Mouse (Mus musculus) E14TG2a.4 (cell line): ENCODE results near the gene Ciapin1.

Source experiments
- H3K27me3 ChIP-seq: 2 replicates; pipeline ENCODE4 v1.6.1; 2014; ENCODE audit warnings: low read length, control low read depth; ENCODE audit not compliant: insufficient read depth
- H3K36me3 ChIP-seq: 2 replicates; pipeline ENCODE4 v1.6.1; 2014; ENCODE audit warnings: low read length, control low read depth; ENCODE audit not compliant: insufficient read depth
- H3K4me1 ChIP-seq: replicated peaks from 2 replicates; pipeline ENCODE4 v1.6.1; 2014; ENCODE audit warnings: low read depth, low read length, control low read depth
- H3K4me3 ChIP-seq: replicated peaks from 2 replicates; pipeline ENCODE4 v1.5.1; 2014; ENCODE audit warnings: mild to moderate bottlenecking, low read length
- H3K9me3 ChIP-seq: 2 replicates; pipeline ENCODE4 v1.6.1; 2014; ENCODE audit warnings: low read length, control low read depth
- CTCF ChIP-seq: conservative IDR thresholded peaks from 2 replicates; pipeline ENCODE4 v1.5.1; 2014; ENCODE audit warnings: low read length
- NANOG ChIP-seq: IDR thresholded peaks from 2 replicates; pipeline ENCODE4 v1.6.1; 2014; ENCODE audit warnings: borderline replicate concordance, low read length, mixed read lengths
- POU5F1 ChIP-seq: IDR thresholded peaks from 2 replicates; pipeline ENCODE4 v1.6.1; 2014; ENCODE audit warnings: low read length, borderline replicate concordance

The Ciapin1 gene

DNA sequence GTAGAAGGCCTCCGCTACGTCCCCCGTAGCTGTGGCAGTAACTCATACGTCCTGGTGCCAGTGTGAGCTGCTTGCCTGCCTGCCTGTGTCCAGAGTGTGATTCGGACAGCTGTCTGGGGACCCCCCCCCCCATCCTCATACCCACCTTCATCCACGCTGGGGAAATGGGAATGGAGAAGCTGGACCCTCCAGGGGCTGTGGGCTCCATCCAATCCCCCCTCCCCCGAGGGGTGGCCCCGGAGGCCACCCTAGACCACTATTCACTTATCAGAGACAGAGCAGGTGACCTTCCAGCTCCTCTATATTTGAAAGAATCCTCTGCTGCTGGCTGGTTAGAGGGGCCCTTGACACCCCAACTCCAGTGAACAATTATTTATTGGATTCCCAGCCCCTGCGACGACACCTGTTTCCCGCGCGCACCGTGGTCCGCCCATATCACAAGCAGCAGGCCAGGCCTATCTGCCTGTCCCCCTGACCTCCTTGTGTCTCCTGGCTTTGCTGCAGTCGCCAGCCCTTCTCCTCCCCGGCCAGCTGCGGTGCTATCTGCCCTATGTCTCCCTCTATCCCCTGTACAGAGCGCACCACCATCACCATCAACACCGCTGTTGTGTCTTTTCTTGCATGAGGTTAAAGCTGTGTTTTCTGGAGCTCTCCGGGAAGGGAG lies 57.5 kb downstream of the Ciapin1 start:
- TF ChIP-seq POU5F1 (no peak), CTCF (no peak), NANOG (no peak)
- Histone ChIP-seq H3K4me3 (peak overlapping the region; percentile 56), H3K4me1 (peaks cover 47% of the 10 kb centered on the region), H3K36me3 (no peaks in the 10 kb centered on the region), H3K27me3 (peaks cover 37% of the 10 kb centered on the region), H3K9me3 (no peaks in the 10 kb centered on the region)

- H3K36me3 ChIP-seq = no peaks in the 10 kb centered on the region
- peaks cover 37% of the 10 kb centered on the region for H3K4me1 ChIP-seq
- H3K9me3 ChIP-seq = no peaks in the 10 kb centered on the region
- TF ChIP-seq CTCF (no peak), NANOG (no peak), POU5F1 (no peak)
- H3K4me3 ChIP-seq = peak overlapping the region; percentile 56; the same call in 1 of the 2 replicates
- H3K27me3 ChIP-seq = peaks cover 46% of the 10 kb centered on the region
Measured at GRCm38 (mm10) chr8:94779534-94780294, 58.4 kb downstream of the Ciapin1 start.

GRCm38 (mm10) chr8:94778895-94779533 lies 59.1 kb downstream of the Ciapin1 start:
- no peak overlapping the region for H3K4me3 ChIP-seq
- H3K36me3 ChIP-seq = no peaks in the 10 kb centered on the region
- H3K27me3 ChIP-seq = peaks cover 46% of the 10 kb centered on the region
- H3K4me1 ChIP-seq = peaks cover 30% of the 10 kb centered on the region
- no peaks in the 10 kb centered on the region for H3K9me3 ChIP-seq
- TF ChIP-seq CTCF (no peak), NANOG (no peak), POU5F1 (no peak)

DNA sequence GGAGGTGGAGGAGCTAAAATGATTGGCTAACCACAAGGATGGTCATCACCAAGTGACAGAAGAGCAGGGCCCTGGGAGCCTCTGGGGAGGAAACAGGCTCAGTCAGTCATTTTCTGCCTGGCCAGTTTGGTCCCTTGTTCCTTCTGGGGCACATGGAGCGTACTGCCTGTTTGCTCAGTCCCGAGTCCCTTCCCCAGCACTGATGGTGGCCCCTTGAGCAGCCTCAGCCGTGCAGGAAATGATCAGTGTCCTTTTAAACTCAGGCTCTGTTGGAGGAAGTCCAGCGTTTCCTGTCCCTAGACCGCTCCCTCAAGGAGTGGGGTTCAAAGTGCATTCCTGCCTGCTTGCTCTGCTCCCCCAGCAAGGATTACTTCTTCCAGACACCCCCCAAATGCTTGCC lies 59.7 kb downstream of the Ciapin1 start:
- no peaks in the 10 kb centered on the region for H3K9me3 ChIP-seq
- H3K4me1 ChIP-seq = peaks cover 29% of the 10 kb centered on the region
- H3K27me3 ChIP-seq = peaks cover 52% of the 10 kb centered on the region
- TF ChIP-seq POU5F1 (no peak), NANOG (no peak), CTCF (no peak)
- H3K4me3 ChIP-seq = no peak overlapping the region
- H3K36me3 ChIP-seq = no peaks in the 10 kb centered on the region

GRCm38 (mm10) chr8:94778036-94778435 lies 60.1 kb downstream of the Ciapin1 start:
- no peaks in the 10 kb centered on the region for H3K9me3 ChIP-seq
- peaks cover 56% of the 10 kb centered on the region for H3K27me3 ChIP-seq
- H3K4me1 ChIP-seq = peaks cover 29% of the 10 kb centered on the region
- H3K4me3 ChIP-seq = no peak overlapping the region
- no peak for TF ChIP-seq POU5F1
- TF ChIP-seq NANOG = no peak
- TF ChIP-seq CTCF = no peak
- no peaks in the 10 kb centered on the region for H3K36me3 ChIP-seq

- Histone ChIP-seq H3K9me3 (no peaks in the 10 kb centered on the region), H3K4me1 (peaks cover 28% of the 10 kb centered on the region), H3K36me3 (no peaks in the 10 kb centered on the region), H3K27me3 (peaks cover 72% of the 10 kb centered on the region), H3K4me3 (no peak overlapping the region)
- TF ChIP-seq POU5F1 (no peak), NANOG (no peak), CTCF (no peak)
Measured at GRCm38 (mm10) chr8:94776346-94776745, 61.8 kb downstream of the Ciapin1 start.

- no peaks in the 10 kb centered on the region for H3K36me3 ChIP-seq
- no peaks in the 10 kb centered on the region for H3K9me3 ChIP-seq
- peaks cover 80% of the 10 kb centered on the region for H3K27me3 ChIP-seq
- TF ChIP-seq POU5F1 = no peak
- no peak for TF ChIP-seq CTCF
- no peak for TF ChIP-seq NANOG
- H3K4me1 ChIP-seq = peaks cover 15% of the 10 kb centered on the region
- no peak overlapping the region for H3K4me3 ChIP-seq
Measured at GRCm38 (mm10) chr8:94774601-94775000, 63.6 kb downstream of the Ciapin1 start.

- peaks cover 83% of the 10 kb centered on the region for H3K27me3 ChIP-seq
- H3K4me3 ChIP-seq = no peak overlapping the region
- TF ChIP-seq NANOG (no peak), CTCF (no peak), POU5F1 (no peak)
- peaks cover 15% of the 10 kb centered on the region for H3K4me1 ChIP-seq
- no peaks in the 10 kb centered on the region for H3K9me3 ChIP-seq
- no peaks in the 10 kb centered on the region for H3K36me3 ChIP-seq
Measured at GRCm38 (mm10) chr8:94773700-94774171, 64.4 kb downstream of the Ciapin1 start.
